Mouse (Mus musculus) forebrain, embryonic 11.5 days (tissue): ENCODE data around the gene Slc46a3. TPM values are rescaled to one million over a fixed set of nuclear protein-coding genes. Genes with fewer than 3 reads are reported as not detected.

Experiments used
- ATAC-seq: fragments of 200-750 bp; cut with Nextera tagmentation; replicated peaks from 2 replicates; pipeline ENCODE4 v1.8.0; 2017; ENCODE audit warnings: moderate TSS enrichment; ENCODE audit not compliant: low FRiP score
- DNase-seq: peaks from one replicate; pipeline ENCODE4 v3.0.0-alpha.2; 2017; ENCODE audit warnings: low spot score
- H3K27ac ChIP-seq: fragments of 300-500 bp; sonication (generic); 2 replicates; pipeline ENCODE4 v1.5.1; 2014; ENCODE audit warnings: low read depth, low read length
- H3K27me3 ChIP-seq: fragments of 300-500 bp; sonication (generic); 2 replicates; pipeline ENCODE4 v1.6.1; 2014; ENCODE audit warnings: mild to moderate bottlenecking, low read length, mixed read lengths; ENCODE audit not compliant: control insufficient read depth, insufficient read depth
- H3K36me3 ChIP-seq: fragments of 300-500 bp; sonication (generic); 2 replicates; pipeline ENCODE4 v1.6.1; 2014; ENCODE audit warnings: mild to moderate bottlenecking, low read length, moderate library complexity, mixed read lengths; ENCODE audit not compliant: control insufficient read depth, insufficient read depth
- H3K4me1 ChIP-seq: fragments of 300-500 bp; sonication (generic); replicated peaks from 2 replicates; pipeline ENCODE4 v1.6.1; 2014; ENCODE audit warnings: low read length, mixed read lengths; ENCODE audit not compliant: control insufficient read depth, insufficient read depth
- H3K4me2 ChIP-seq: fragments of 300-500 bp; sonication (generic); 2 replicates; pipeline ENCODE4 v1.6.1; 2014; ENCODE audit warnings: low read depth, mild to moderate bottlenecking, low read length, moderate library complexity, mixed read lengths; ENCODE audit not compliant: severe bottlenecking
- H3K4me3 ChIP-seq: fragments of 300-500 bp; sonication (generic); 2 replicates; pipeline ENCODE4 v1.5.1; 2014; ENCODE audit warnings: low read depth, low read length
- H3K9ac ChIP-seq: fragments of 300-500 bp; sonication (generic); 2 replicates; pipeline ENCODE4 v1.6.1; 2014; ENCODE audit warnings: low read length
- H3K9me3 ChIP-seq: fragments of 300-500 bp; sonication (generic); 2 replicates; pipeline ENCODE4 v1.6.1; 2016; ENCODE audit warnings: low read length, mixed read lengths; ENCODE audit not compliant: control insufficient read depth
- WGBS: fragments of 180-500 bp; shearing (Covaris S2); extraction: QIAGEN DNeasy Blood & Tissue Kit; methylation state at CpG from one replicate; pipeline ENCODE4 v1.1.7; 2014; 5-methylcytosine and 5-hydroxymethylcytosine counted together
- polyA plus RNA-seq: library from polyadenylated mRNA; unstranded; fragments of >200 nt; fragmentation: Nextera tagmentation; extraction: Ambion mirVana; gene quantifications from 2 replicates; pipeline ENCODE4 v1.2.1, GENCODE M21; 2014

The Slc46a3 gene
- polyA plus RNA-seq, 1 experiment from 2014 or later = 3.0 TPM

GRCm38 (mm10) chr5:147839418-147839817, 55.2 kb downstream of the Slc46a3 start:
- no peak for ATAC-seq
- DNase-seq = no peak
- no peaks in the 10 kb centered on the region for H3K4me1 ChIP-seq

DNA sequence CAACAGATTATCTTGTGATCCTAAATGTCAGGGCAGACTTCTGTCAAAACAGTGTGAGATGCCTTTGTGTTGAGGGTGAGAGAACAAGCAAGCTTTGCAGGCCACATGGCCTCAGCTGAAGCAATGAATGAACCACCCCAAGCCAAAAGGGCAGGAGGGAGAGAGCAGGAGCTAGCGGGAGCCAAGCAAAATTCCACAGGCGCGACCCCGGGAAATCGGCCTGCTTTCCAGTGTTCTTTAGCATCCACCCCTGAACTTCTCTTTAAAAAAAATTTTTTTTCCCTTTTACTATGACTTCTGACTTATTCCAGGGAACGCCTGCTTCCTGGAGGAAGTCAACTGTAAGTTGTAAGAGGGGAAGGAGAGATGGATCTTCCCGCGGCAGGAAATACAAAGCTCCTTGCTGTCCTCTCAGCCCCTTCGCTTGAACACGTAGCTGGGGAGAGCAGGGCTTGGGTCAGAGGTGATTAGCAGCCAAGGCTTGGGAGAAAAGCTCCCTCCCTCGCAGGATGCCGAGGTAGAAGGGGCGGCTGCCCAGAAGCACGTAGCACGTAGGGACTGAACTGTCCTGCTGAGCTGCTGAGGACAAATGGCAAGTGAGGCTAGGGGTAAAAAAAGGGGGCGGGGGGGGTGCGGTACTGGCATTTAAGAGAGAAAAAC, 59.6 kb downstream of the Slc46a3 start:
- 6% methylated on average over 17 of the region's 17 CpGs for WGBS
- DNase-seq (no peak), ATAC-seq (no peak)
- H3K27ac ChIP-seq = no peak overlapping the region
- no peak overlapping the region for H3K4me3 ChIP-seq
- H3K9ac ChIP-seq = no peak overlapping the region
- H3K4me2 ChIP-seq = peak overlapping the region; percentile 5; the same call in 1 of the 2 replicates
- no peaks in the 10 kb centered on the region for H3K4me1 ChIP-seq
- H3K9me3 ChIP-seq = no peaks in the 10 kb centered on the region
- no peaks in the 10 kb centered on the region for H3K36me3 ChIP-seq
- no peaks in the 10 kb centered on the region for H3K27me3 ChIP-seq

More at GRCm38 (mm10) chr5:147839418-147839817, 55.2 kb downstream of the Slc46a3 start:
- H3K36me3 ChIP-seq = no peaks in the 10 kb centered on the region
- no peaks in the 10 kb centered on the region for H3K9me3 ChIP-seq
- no peak overlapping the region for H3K9ac ChIP-seq
- no peaks in the 10 kb centered on the region for H3K27me3 ChIP-seq
- 79% methylated on average over 12 of the region's 12 CpGs for WGBS
- no peak overlapping the region for H3K4me3 ChIP-seq
- H3K27ac ChIP-seq = no peak overlapping the region
- H3K4me2 ChIP-seq = no peak overlapping the region

GRCm38 (mm10) chr5:147832842-147833241, 61.8 kb downstream of the Slc46a3 start:
- Histone ChIP-seq H3K4me3 (no peak overlapping the region), H3K9me3 (no peaks in the 10 kb centered on the region), H3K36me3 (no peaks in the 10 kb centered on the region), H3K27ac (no peak overlapping the region), H3K4me1 (no peaks in the 10 kb centered on the region), H3K9ac (no peak overlapping the region), H3K4me2 (no peak overlapping the region), H3K27me3 (no peaks in the 10 kb centered on the region)
- DNase-seq (no peak), ATAC-seq (no peak)
- WGBS = 70% methylated on average over 14 of the region's 14 CpGs

DNA sequence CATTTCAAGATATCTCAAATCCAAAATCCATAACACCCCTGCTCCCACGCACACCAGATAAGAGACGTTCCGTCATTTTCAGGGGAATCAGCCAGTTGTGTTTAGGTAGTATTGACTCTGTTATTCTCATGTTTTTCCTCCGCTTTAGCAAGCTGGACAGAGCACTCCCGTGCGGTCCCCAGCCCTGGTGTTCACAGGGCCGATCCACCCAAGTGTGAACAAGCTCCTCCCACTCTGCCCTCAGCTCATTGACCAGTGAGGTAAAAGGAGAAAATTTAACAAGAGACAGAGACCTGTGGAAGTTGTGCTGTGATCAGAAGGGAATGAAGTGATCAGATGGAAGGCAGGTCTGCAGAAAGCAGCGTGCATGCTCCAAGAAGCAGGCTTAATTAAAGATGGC, 65.8 kb downstream of the Slc46a3 start:
- no peak overlapping the region for H3K4me3 ChIP-seq
- H3K27ac ChIP-seq = no peak overlapping the region
- WGBS = 76% methylated on average over 8 of the region's 8 CpGs
- no peaks in the 10 kb centered on the region for H3K4me1 ChIP-seq
- H3K9me3 ChIP-seq = no peaks in the 10 kb centered on the region
- ATAC-seq (no peak), DNase-seq (no peak)
- H3K27me3 ChIP-seq = no peaks in the 10 kb centered on the region
- no peaks in the 10 kb centered on the region for H3K36me3 ChIP-seq
- H3K9ac ChIP-seq = no peak overlapping the region
- H3K4me2 ChIP-seq = no peak overlapping the region

Other genes with a start within 250 kb of the Slc46a3 start
- gene Flt1, start 168.8 kb downstream of the Slc46a3 start, polyA plus RNA-seq = 10.1 and 11.9 TPM in 2 replicates
- 430 and 492 TPM in 2 replicates for gene Pomp, start 34.4 kb downstream of the Slc46a3 start, polyA plus RNA-seq
- gene Mtus2, start 62.5 kb upstream of the Slc46a3 start, polyA plus RNA-seq = 8.1 and 8.4 TPM in 2 replicates